In genomic region chr9:56662946-56663345, GRCm38 (mm10) we compare ENCODE assay signal across 25 mouse cellular contexts.
DNase-seq lines count a peak whose midpoint lies in the region; ATAC-seq and TF ChIP-seq lines count a peak whose summit lies in the region.
"Had no signal": no experiment of that assay in that cellular context is flagged by ENCODE, and none has a peak within 500 bp of the region (broad histone marks: within the 10 kb centered on the region; RNA-seq: fewer than 3 reads in every experiment).

No protein-coding gene starts in this region.

- no peak for ATAC-seq in embryonic facial prominence, embryonic 14.5 days (ENCODE audit: low read depth)
- ATAC-seq in kidney, embryonic 15.5 days (replicated peaks; ENCODE audit: low FRiP score): no peak
- ATAC-seq: forebrain, embryonic 13.5 days; intestine, postnatal 0 days; midbrain, embryonic 15.5 days had no signal

- no peak overlapping the region for H3K4me3 ChIP-seq in embryonic facial prominence, embryonic 14.5 days (ENCODE audit: low read depth, low read length)
- no peak overlapping the region for H3K4me3 ChIP-seq in embryonic facial prominence, embryonic 10.5 days
- no peak overlapping the region for H3K4me3 ChIP-seq in layer of hippocampus, adult 2 months
- no peak overlapping the region for H3K4me3 ChIP-seq in kidney, embryonic 15.5 days (replicated peaks)
- H3K4me3 ChIP-seq: forebrain, embryonic 13.5 days; heart, adult 2 months; hindbrain, embryonic 12.5 days; limb, embryonic 10.5 days; liver, embryonic 15.5 days; lung, embryonic 15.5 days; megakaryocyte, embryonic 14.5 days; midbrain, embryonic 15.5 days; neural tube, embryonic 12.5 days had no signal

- no peak overlapping the region for H3K9ac ChIP-seq in embryonic facial prominence, embryonic 14.5 days (ENCODE audit: low read depth, low read length)
- H3K9ac ChIP-seq in kidney, embryonic 15.5 days: no peak overlapping the region
- H3K9ac ChIP-seq: forebrain, embryonic 13.5 days; hindbrain, embryonic 12.5 days; liver, embryonic 15.5 days; lung, embryonic 15.5 days; midbrain, embryonic 15.5 days; neural tube, embryonic 12.5 days had no signal

- no peak overlapping the region for H3K4me2 ChIP-seq in embryonic facial prominence, embryonic 14.5 days (ENCODE audit: low read depth, low read length)
- H3K4me2 ChIP-seq in kidney, embryonic 15.5 days: no peak overlapping the region
- H3K4me2 ChIP-seq: forebrain, embryonic 13.5 days; hindbrain, embryonic 12.5 days; liver, embryonic 15.5 days; lung, embryonic 15.5 days; midbrain, embryonic 15.5 days; neural tube, embryonic 12.5 days had no signal

- DNase-seq in embryonic facial prominence, embryonic 14.5 days (ENCODE audit: low spot score): peak; percentile 33
- no peak for DNase-seq in embryonic facial prominence, embryonic 10.5 days (ENCODE audit: low spot score)
- peak; percentile 46 to 64 for DNase-seq in layer of hippocampus, adult 2 months (ENCODE audit: low spot score in 2 of 2)
- DNase-seq in layer of hippocampus, adult 9-10 months (ENCODE audit: low spot score): no peak
- DNase-seq in right cerebral cortex, adult 18-20 months: peak; percentile 68
- DNase-seq in right cerebral cortex, postnatal 4 days: no peak
- DNase-seq in kidney, adult 8-10 months: no peak
- DNase-seq: adrenal gland, postnatal 10 days; cerebellum, adult 9-10 months; gastrocnemius, postnatal 36 days; heart, adult 2 months; liver; lung, postnatal 36 days; spleen, adult 18-20 months had no signal

- no peaks in the 10 kb centered on the region for H3K27me3 ChIP-seq in embryonic facial prominence, embryonic 14.5 days (replicated peaks; ENCODE audit: control insufficient read depth, insufficient read depth, low read length)
- no peaks in the 10 kb centered on the region for H3K27me3 ChIP-seq in embryonic facial prominence, embryonic 10.5 days (replicated peaks; ENCODE audit: low read depth, poor library complexity, severe bottlenecking)
- no peaks in the 10 kb centered on the region for H3K27me3 ChIP-seq in kidney, embryonic 15.5 days
- H3K27me3 ChIP-seq: hindbrain, embryonic 12.5 days; liver, embryonic 15.5 days; lung, embryonic 15.5 days; midbrain, embryonic 15.5 days had no signal

- WGBS in embryonic facial prominence, embryonic 14.5 days: 61% methylated on average over 7 of the region's 7 CpGs
- 78% methylated on average over 7 of the region's 7 CpGs for WGBS in embryonic facial prominence, embryonic 10.5 days
- WGBS in kidney, embryonic 15.5 days: 80% methylated on average over 7 of the region's 7 CpGs

- H3K36me3 ChIP-seq in embryonic facial prominence, embryonic 14.5 days (ENCODE audit: control insufficient read depth, insufficient read depth, low read length): no peaks in the 10 kb centered on the region
- H3K36me3 ChIP-seq in embryonic facial prominence, embryonic 10.5 days (replicated peaks): no peaks in the 10 kb centered on the region
- no peaks in the 10 kb centered on the region for H3K36me3 ChIP-seq in kidney, embryonic 15.5 days
- H3K36me3 ChIP-seq: hindbrain, embryonic 12.5 days; limb, embryonic 10.5 days; liver, embryonic 15.5 days; lung, embryonic 15.5 days; midbrain, embryonic 15.5 days; neural tube, embryonic 12.5 days had no signal

- H3K4me1 ChIP-seq in embryonic facial prominence, embryonic 14.5 days (ENCODE audit: control insufficient read depth, insufficient read depth, low read length): no peaks in the 10 kb centered on the region
- H3K4me1 ChIP-seq in embryonic facial prominence, embryonic 10.5 days: peaks cover 3% of the 10 kb centered on the region; the same call in 1 of the 2 replicates
- H3K4me1 ChIP-seq in kidney, embryonic 15.5 days: no peaks in the 10 kb centered on the region
- H3K4me1 ChIP-seq: limb, embryonic 10.5 days; liver, embryonic 15.5 days; lung, embryonic 15.5 days; megakaryocyte, embryonic 14.5 days; midbrain, embryonic 15.5 days had no signal

- H3K27ac ChIP-seq in embryonic facial prominence, embryonic 14.5 days (replicated peaks; ENCODE audit: low read depth, low read length): no peak overlapping the region
- H3K27ac ChIP-seq in embryonic facial prominence, embryonic 10.5 days (replicated peaks): no peak overlapping the region
- peak overlapping the region; percentile 98 for H3K27ac ChIP-seq in layer of hippocampus, adult 2 months
- no peak overlapping the region for H3K27ac ChIP-seq in kidney, embryonic 15.5 days
- H3K27ac ChIP-seq: forebrain, embryonic 13.5 days; heart, adult 2 months; hindbrain, embryonic 12.5 days; kidney, postnatal 0 days; limb, embryonic 10.5 days; liver, embryonic 15.5 days; lung, embryonic 15.5 days; midbrain, embryonic 15.5 days; neural tube, embryonic 12.5 days had no signal

- no peaks in the 10 kb centered on the region for H3K9me3 ChIP-seq in embryonic facial prominence, embryonic 14.5 days (ENCODE audit: control insufficient read depth, low read length)
- H3K9me3 ChIP-seq in embryonic facial prominence, embryonic 10.5 days: no peaks in the 10 kb centered on the region
- H3K9me3 ChIP-seq in kidney, embryonic 15.5 days (replicated peaks): no peaks in the 10 kb centered on the region
- H3K9me3 ChIP-seq: forebrain, embryonic 13.5 days; hindbrain, embryonic 12.5 days; limb, embryonic 10.5 days; liver, embryonic 15.5 days; lung, embryonic 15.5 days; megakaryocyte, embryonic 14.5 days; midbrain, embryonic 15.5 days; neural tube, embryonic 12.5 days had no signal

- no peak for TF ChIP-seq CTCF in layer of hippocampus, adult 2 months (conservative IDR thresholded peaks at IDR 0.05)

Comparison
In these comparisons a context has a peak if more than half of its experiments do, and no peak if none do; other contexts are left out.
1. DNase-seq: peak in embryonic facial prominence, embryonic 14.5 days (single experiment), layer of hippocampus, adult 2 months (2 of 2) and right cerebral cortex, adult 18-20 months (single experiment); none in embryonic facial prominence, embryonic 10.5 days (single experiment), layer of hippocampus, adult 9-10 months (single experiment), right cerebral cortex, postnatal 4 days (single experiment) and kidney, adult 8-10 months (0 of 2).